Mouse (Mus musculus) erythroblast, adult 5-6 weeks (primary cell): Measurements from ENCODE around the gene Lrrc36. TPM values are rescaled to one million over a fixed set of nuclear protein-coding genes. Genes with fewer than 3 reads are reported as not detected.

Source experiments
- total RNA-seq, 2 experiments: library from RNA; stranded (forward) in 1 of 2; stranded (reverse) in 1 of 2; fragments of 150-400 nt in 1 of 2; fragments of 200-764, 138-1000 nt in 1 of 2; gene quantifications; 2 replicates each; pipeline versions ENCODE4 v1.2.3 to v1.2.4; 2015 to 2017; ENCODE audit warnings: low replicate concordance in 2 of 2

Gene Lrrc36
- total RNA-seq, 2 experiments from 2014 or later: 0.85 to 0.96 TPM

Other genes with a start within 250 kb of the Lrrc36 start
- gene Cbfb, start 242.9 kb upstream of the Lrrc36 start, total RNA-seq (2015; ENCODE audit: low replicate concordance): 28.6 and 37.6 TPM in 2 replicates
- 27.2 and 33.1 TPM in 2 replicates for gene Cbfb, start 242.9 kb upstream of the Lrrc36 start, total RNA-seq (2017; ENCODE audit: low replicate concordance)
- 16.9 and 22.5 TPM in 2 replicates for gene D230025D16Rik, start 188.4 kb upstream of the Lrrc36 start, total RNA-seq (2015; ENCODE audit: low replicate concordance)
- gene D230025D16Rik, start 188.4 kb upstream of the Lrrc36 start, total RNA-seq (2017; ENCODE audit: low replicate concordance): 20.1 and 22.6 TPM in 2 replicates
- gene B3gnt9, start 158.4 kb upstream of the Lrrc36 start, total RNA-seq (2015; ENCODE audit: low replicate concordance): not detected in 2 replicates
- gene B3gnt9, start 158.4 kb upstream of the Lrrc36 start, total RNA-seq (2017; ENCODE audit: low replicate concordance): 0.09 TPM in 1 of 2 replicates, not detected in the other
- gene Tradd, start 149.0 kb upstream of the Lrrc36 start, total RNA-seq (2015; ENCODE audit: low replicate concordance): 2.3 and 3.5 TPM in 2 replicates
- gene Tradd, start 149.0 kb upstream of the Lrrc36 start, total RNA-seq (2017; ENCODE audit: low replicate concordance): 3.6 and 5.9 TPM in 2 replicates
- 1.3 and 3.5 TPM in 2 replicates for gene Fbxl8, start 148.9 kb upstream of the Lrrc36 start, total RNA-seq (2015; ENCODE audit: low replicate concordance)
- gene Fbxl8, start 148.9 kb upstream of the Lrrc36 start, total RNA-seq (2017; ENCODE audit: low replicate concordance): 0.28 and 0.94 TPM in 2 replicates
- not detected in 2 replicates for gene Hsf4, start 143.8 kb upstream of the Lrrc36 start, total RNA-seq (2015; ENCODE audit: low replicate concordance)
- gene Hsf4, start 143.8 kb upstream of the Lrrc36 start, total RNA-seq (2017; ENCODE audit: low replicate concordance): not detected in 2 replicates
- gene Nol3, start 137.4 kb upstream of the Lrrc36 start, total RNA-seq (2015; ENCODE audit: low replicate concordance): not detected in 2 replicates
- gene Nol3, start 137.4 kb upstream of the Lrrc36 start, total RNA-seq (2017; ENCODE audit: low replicate concordance): not detected in 2 replicates
- 1.0 and 3.8 TPM in 2 replicates for gene 4931428F04Rik, start 123.7 kb upstream of the Lrrc36 start, total RNA-seq (2015; ENCODE audit: low replicate concordance)
- 0.70 and 1.2 TPM in 2 replicates for gene 4931428F04Rik, start 123.7 kb upstream of the Lrrc36 start, total RNA-seq (2017; ENCODE audit: low replicate concordance)
- 0.38 and 5.9 TPM in 2 replicates for gene Exoc3l, start 117.5 kb upstream of the Lrrc36 start, total RNA-seq (2015; ENCODE audit: low replicate concordance)
- gene Exoc3l, start 117.5 kb upstream of the Lrrc36 start, total RNA-seq (2017; ENCODE audit: low replicate concordance): 15.0 and 26.8 TPM in 2 replicates
- 289 and 294 TPM in 2 replicates for gene E2f4, start 115.9 kb upstream of the Lrrc36 start, total RNA-seq (2015; ENCODE audit: low replicate concordance)
- gene E2f4, start 115.9 kb upstream of the Lrrc36 start, total RNA-seq (2017; ENCODE audit: low replicate concordance): 120 and 129 TPM in 2 replicates
- gene Elmo3, start 108.0 kb upstream of the Lrrc36 start, total RNA-seq (2015; ENCODE audit: low replicate concordance): 13.8 and 17.3 TPM in 2 replicates
- gene Elmo3, start 108.0 kb upstream of the Lrrc36 start, total RNA-seq (2017; ENCODE audit: low replicate concordance): 22.1 and 30.7 TPM in 2 replicates
- 13.4 and 35.9 TPM in 2 replicates for gene Lrrc29, start 87.3 kb upstream of the Lrrc36 start, total RNA-seq (2015; ENCODE audit: low replicate concordance)
- gene Lrrc29, start 87.3 kb upstream of the Lrrc36 start, total RNA-seq (2017; ENCODE audit: low replicate concordance): 26.2 and 28.6 TPM in 2 replicates
- 51.2 and 56.3 TPM in 2 replicates for gene Tmem208, start 87.2 kb upstream of the Lrrc36 start, total RNA-seq (2015; ENCODE audit: low replicate concordance)
- 18.5 and 26.9 TPM in 2 replicates for gene Tmem208, start 87.2 kb upstream of the Lrrc36 start, total RNA-seq (2017; ENCODE audit: low replicate concordance)
- 0.19 and 3.8 TPM in 2 replicates for gene Fhod1, start 65.6 kb upstream of the Lrrc36 start, total RNA-seq (2015; ENCODE audit: low replicate concordance)
- 0.56 and 1.0 TPM in 2 replicates for gene Fhod1, start 65.6 kb upstream of the Lrrc36 start, total RNA-seq (2017; ENCODE audit: low replicate concordance)
- gene Slc9a5, start 64.7 kb upstream of the Lrrc36 start, total RNA-seq (2015; ENCODE audit: low replicate concordance): 1.7 TPM in 1 of 2 replicates, not detected in the other
- gene Slc9a5, start 64.7 kb upstream of the Lrrc36 start, total RNA-seq (2017; ENCODE audit: low replicate concordance): not detected in 2 replicates
- gene Plekhg4, start 40.3 kb upstream of the Lrrc36 start, total RNA-seq (2015; ENCODE audit: low replicate concordance): not detected in 2 replicates
- gene Plekhg4, start 40.3 kb upstream of the Lrrc36 start, total RNA-seq (2017; ENCODE audit: low replicate concordance): not detected in 2 replicates
- gene Kctd19, start 69 bp upstream of the Lrrc36 start, total RNA-seq (2015; ENCODE audit: low replicate concordance): not detected in 2 replicates
- gene Kctd19, start 69 bp upstream of the Lrrc36 start, total RNA-seq (2017; ENCODE audit: low replicate concordance): not detected in 2 replicates
- gene Tppp3, start 58.0 kb downstream of the Lrrc36 start, total RNA-seq (2015; ENCODE audit: low replicate concordance): not detected in 2 replicates
- not detected in 2 replicates for gene Tppp3, start 58.0 kb downstream of the Lrrc36 start, total RNA-seq (2017; ENCODE audit: low replicate concordance)
- gene Zdhhc1, start 83.3 kb downstream of the Lrrc36 start, total RNA-seq (2015; ENCODE audit: low replicate concordance): not detected in 2 replicates
- gene Zdhhc1, start 83.3 kb downstream of the Lrrc36 start, total RNA-seq (2017; ENCODE audit: low replicate concordance): 0.17 and 0.42 TPM in 2 replicates
- 2.3 TPM in 1 of 2 replicates, not detected in the other for gene Hsd11b2, start 105.2 kb downstream of the Lrrc36 start, total RNA-seq (2015; ENCODE audit: low replicate concordance)
- not detected in 2 replicates for gene Hsd11b2, start 105.2 kb downstream of the Lrrc36 start, total RNA-seq (2017; ENCODE audit: low replicate concordance)
- gene Atp6v0d1, start 152.5 kb downstream of the Lrrc36 start, total RNA-seq (2015; ENCODE audit: low replicate concordance): 72.8 and 90.9 TPM in 2 replicates
- gene Atp6v0d1, start 152.5 kb downstream of the Lrrc36 start, total RNA-seq (2017; ENCODE audit: low replicate concordance): 46.0 and 50.9 TPM in 2 replicates
- 16.3 and 17.6 TPM in 2 replicates for gene Ripor1, start 191.7 kb downstream of the Lrrc36 start, total RNA-seq (2015; ENCODE audit: low replicate concordance)
- gene Ripor1, start 191.7 kb downstream of the Lrrc36 start, total RNA-seq (2017; ENCODE audit: low replicate concordance): 1.7 and 2.6 TPM in 2 replicates
- 51.6 and 81.5 TPM in 2 replicates for gene Ctcf, start 223.0 kb downstream of the Lrrc36 start, total RNA-seq (2015; ENCODE audit: low replicate concordance)
- gene Ctcf, start 223.0 kb downstream of the Lrrc36 start, total RNA-seq (2017; ENCODE audit: low replicate concordance): 68.8 and 99.5 TPM in 2 replicates
- not detected in 2 replicates for gene Agrp, start 223.8 kb downstream of the Lrrc36 start, total RNA-seq (2015; ENCODE audit: low replicate concordance)
- not detected in 2 replicates for gene Agrp, start 223.8 kb downstream of the Lrrc36 start, total RNA-seq (2017; ENCODE audit: low replicate concordance)